Comparison of ENCODE assay signal across 8 mouse cellular contexts in the genomic region with DNA sequence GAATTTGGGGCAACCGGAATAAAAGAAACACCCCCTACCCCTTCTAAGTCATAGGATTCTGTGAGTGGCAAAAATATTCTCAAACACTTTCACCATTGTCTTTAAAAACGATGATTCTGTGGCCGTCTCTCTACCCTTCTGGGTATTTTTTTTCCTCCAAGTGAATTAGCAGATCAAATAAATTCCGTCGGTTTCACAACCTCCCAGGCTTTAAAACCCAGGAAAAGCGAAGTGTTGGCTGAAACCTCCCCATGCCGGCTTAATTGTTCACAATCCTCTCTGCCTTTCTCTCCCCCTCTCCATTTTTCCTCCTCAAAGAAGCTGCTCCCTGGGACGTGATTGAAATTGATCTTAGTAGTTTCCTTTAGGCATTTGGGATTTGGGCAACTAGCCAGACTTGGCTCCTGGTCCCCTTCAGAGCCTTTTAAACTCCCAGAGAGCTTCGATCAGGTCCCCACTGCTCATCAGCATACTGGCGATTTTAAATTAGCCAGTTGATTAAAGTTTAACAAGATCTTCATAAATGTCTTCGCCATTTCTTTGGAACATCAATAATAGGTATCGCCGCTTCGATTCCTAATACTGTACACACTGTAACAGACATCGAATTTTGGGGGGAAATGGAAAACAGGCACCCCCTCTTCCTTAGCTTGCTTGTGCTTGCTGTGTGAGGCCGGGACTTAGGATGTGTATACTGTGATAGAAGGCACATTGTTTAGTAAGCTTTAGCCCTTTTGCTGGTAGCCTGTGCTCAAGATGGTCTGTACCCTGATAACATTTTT. TPM values are rescaled to one million over a fixed set of nuclear protein-coding genes. Genes with fewer than 3 reads are reported as not detected.
DNase-seq lines count a peak whose midpoint lies in the region; TF ChIP-seq lines count a peak whose summit lies in the region.

No protein-coding gene starts in this region.

- peaks cover 31% of the 10 kb centered on the region for H3K36me3 ChIP-seq in heart, adult 2 months (ENCODE audit: control insufficient read depth, insufficient read depth, low read length)
- H3K36me3 ChIP-seq in kidney, adult 2 months (ENCODE audit: control insufficient read depth, insufficient read depth, low read length), result peaks cover 25% of the 10 kb centered on the region
- H3K36me3 ChIP-seq in splenic B cell, adult 2 months (ENCODE audit: control insufficient read depth, insufficient read depth, low read length, poor library complexity, severe bottlenecking), result peaks cover 10% of the 10 kb centered on the region; the same call in 1 of the 2 replicates

- WGBS in heart, adult 2 months, result under 1% methylated on average over 16 of the region's 16 CpGs
- WGBS in kidney, adult 2 months, result 1% methylated on average over 16 of the region's 16 CpGs

- peak; percentile 35 for DNase-seq in left cerebral cortex, postnatal 4 days
- DNase-seq in left cerebral cortex, adult 8-10 months (ENCODE audit: low spot score in 2 of 2), result no peak
- peak; percentile 57 to 64 for DNase-seq in heart, adult 2 months
- DNase-seq in kidney, adult 2 months, result peak; percentile 65
- peak; percentile 50 for DNase-seq in lung, postnatal 10 days
- DNase-seq in splenic B cell, adult 2 months (ENCODE audit: low read depth, low spot score), result peak; percentile 38
- DNase-seq in layer of hippocampus, adult 8-10 months (ENCODE audit: low spot score in 2 of 2), result no peak

- peaks cover 8% of the 10 kb centered on the region for H3K79me2 ChIP-seq in heart, adult 2 months (replicated peaks; ENCODE audit: control insufficient read depth, insufficient read depth, low read length)

- no peaks in the 10 kb centered on the region for H3K27me3 ChIP-seq in heart, adult 2 months (ENCODE audit: control insufficient read depth, insufficient read depth, low read length)
- no peaks in the 10 kb centered on the region for H3K27me3 ChIP-seq in kidney, adult 2 months (replicated peaks; ENCODE audit: control insufficient read depth, insufficient read depth, low read length)
- H3K27me3 ChIP-seq in splenic B cell, adult 2 months (ENCODE audit: control insufficient read depth, insufficient read depth, low read length, poor library complexity, severe bottlenecking), result no peaks in the 10 kb centered on the region

- no peak for TF ChIP-seq POLR2A in heart, adult 2 months (IDR thresholded peaks at IDR 0.05; ENCODE audit: insufficient read depth, low read depth, low read length)
- no peak for TF ChIP-seq POLR2A in kidney, adult 2 months (IDR thresholded peaks at IDR 0.05; ENCODE audit: low read depth, low read length)

- TF ChIP-seq EP300 in heart, adult 2 months (IDR thresholded peaks at IDR 0.05; ENCODE audit: insufficient read depth, low read depth, low read length), result no peak

- peak overlapping the region; percentile 85 for H3K9ac ChIP-seq in heart, adult 2 months (ENCODE audit: low read depth, low read length)

- peak overlapping the region; percentile 87 for H3K4me3 ChIP-seq in brown adipose tissue, adult 24 weeks (ENCODE audit: insufficient read depth, low read depth, low read length)
- peak overlapping the region; percentile 89 for H3K4me3 ChIP-seq in heart, adult 2 months
- peak overlapping the region; percentile 84 for H3K4me3 ChIP-seq in kidney, adult 2 months (ENCODE audit: insufficient read depth, low read depth, low read length)

- peak overlapping the region; percentile 100 for H3K27ac ChIP-seq in brown adipose tissue, adult 24 weeks (replicated peaks; ENCODE audit: low read depth, low read length)
- peak overlapping the region; percentile 95 for H3K27ac ChIP-seq in heart, adult 2 months
- H3K27ac ChIP-seq in kidney, adult 2 months (ENCODE audit: insufficient read depth, low read depth, low read length), result peak overlapping the region; percentile 90

- intact Hi-C loops in left cerebral cortex, postnatal 4 days (cut with DNase I), result loop anchor here (2.0 to 10.0 kb wide), 5 partner anchors 368 to 1088 kb away; no protein-coding TSS in a partner anchor
- intact Hi-C loops in heart, adult 2 months (cut with DNase I), result loop anchor here (1.0 to 10.0 kb wide), 11 partner anchors 60 to 918 kb away; no protein-coding TSS in a partner anchor

- H3K4me1 ChIP-seq in brown adipose tissue, adult 24 weeks (ENCODE audit: control insufficient read depth, insufficient read depth, insufficient read length, low read length), result peaks cover 19% of the 10 kb centered on the region
- H3K4me1 ChIP-seq in heart, adult 2 months (ENCODE audit: control insufficient read depth, insufficient read depth, low read length), result peaks cover 9% of the 10 kb centered on the region
- peaks cover 6% of the 10 kb centered on the region; the same call in 1 of the 2 replicates for H3K4me1 ChIP-seq in kidney, adult 2 months (ENCODE audit: control insufficient read depth, insufficient read depth, low read length)

- no peak for TF ChIP-seq CTCF in heart, adult 2 months (IDR thresholded peaks at IDR 0.05)
- TF ChIP-seq CTCF in kidney, adult 2 months (conservative IDR thresholded peaks at IDR 0.05; ENCODE audit: insufficient read depth, insufficient read length, low read depth, low read length), result no peak

RNA-seq across cellular contexts. Expression of gene Klf6, which starts 1.5 kb away (rescaled TPM):
- 100 to 1,000 TPM; 112 to 117 TPM for total RNA-seq in left cerebral cortex, postnatal 4 days (2021)
- 10 to 100 TPM; 50.2 to 54.2 (median 51.2) TPM for total RNA-seq in left cerebral cortex, adult 8-10 months (2022)
- polyA plus RNA-seq in brown adipose tissue, adult 24 weeks (2012; ENCODE audit: insufficient read depth, insufficient read length, missing spikeins), result 28.4 and 31.5 TPM in 2 replicates
- 10 to 100 TPM; 51.8 to 55.8 TPM for total RNA-seq in heart, adult 2 months (2021)
- polyA plus RNA-seq in heart, adult 2 months (2012; rRNA removed), result 13.7 and 23.1 TPM in 2 replicates
- polyA plus RNA-seq in kidney, adult 2 months (2012; rRNA removed), result 10.0 and 10.7 TPM in 2 replicates
- 10 to 100 TPM; 30.6 to 38.0 (median 33.1) TPM for total RNA-seq in layer of hippocampus, adult 8-10 months (2022)

Comparison
In these comparisons a context has a peak if more than half of its experiments do, and no peak if none do; other contexts are left out.
1. DNase-seq: peak in left cerebral cortex, postnatal 4 days (single experiment), heart, adult 2 months (2 of 2), kidney, adult 2 months (single experiment), lung, postnatal 10 days (single experiment) and splenic B cell, adult 2 months (single experiment); none in left cerebral cortex, adult 8-10 months (0 of 2) and layer of hippocampus, adult 8-10 months (0 of 2).
2. Peak in every context shown above with its lines, with median percentiles within 50 percentile points of each other: H3K27ac ChIP-seq and H3K4me3 ChIP-seq.